28 mouse cellular contexts compared by ENCODE assay signal in genomic region chr9:113650787-113651186, GRCm38 (mm10).
"Had no signal": no experiment of that assay in that cellular context is flagged by ENCODE, and none has a peak within 500 bp of the region (broad histone marks: within the 10 kb centered on the region; RNA-seq: fewer than 3 reads in every experiment).

No protein-coding gene starts in this region.

- DNase-seq: gastrocnemius, adult 2 months; gastrocnemius, postnatal 10 days; gastrocnemius, postnatal 25 days; heart, adult 2 months; heart, postnatal 10 days; heart, postnatal 4 days; kidney, adult 18-20 months; kidney, adult 8-10 months; kidney, postnatal 10 days; kidney, postnatal 25 days; kidney, postnatal 4 days; liver; liver, embryonic 13.5 days; liver, postnatal 0 days had no signal

- ATAC-seq: hindbrain, embryonic 16.5 days; inflammation-experienced regulatory T-cells, adult 6 months; intestine, embryonic 15.5 days; intestine, postnatal 0 days; liver, postnatal 0 days had no signal

- H3K27me3 ChIP-seq: heart, embryonic 12.5 days; hindbrain, embryonic 12.5 days; intestine, embryonic 15.5 days; limb, embryonic 12.5 days; liver, embryonic 13.5 days; liver, embryonic 15.5 days had no signal

- H3K4me3 ChIP-seq: gastrocnemius, adult 2 months; heart, adult 2 months; heart, embryonic 10.5 days; heart, embryonic 12.5 days; hindbrain, embryonic 10.5 days; hindbrain, embryonic 12.5 days; intestine, embryonic 15.5 days; layer of hippocampus, adult 2 months; left cerebral cortex, adult 2 months; limb, embryonic 10.5 days; limb, embryonic 12.5 days; liver, embryonic 13.5 days; liver, embryonic 15.5 days had no signal

- H3K9ac ChIP-seq: heart, embryonic 12.5 days; hindbrain, embryonic 12.5 days; hindbrain, embryonic 14.5 days; intestine, embryonic 15.5 days; limb, embryonic 12.5 days; liver, embryonic 13.5 days; liver, embryonic 15.5 days; liver, postnatal 0 days had no signal

- H3K9me3 ChIP-seq: heart, embryonic 10.5 days; heart, embryonic 12.5 days; hindbrain, embryonic 10.5 days; hindbrain, embryonic 12.5 days; intestine, embryonic 15.5 days; limb, embryonic 10.5 days; limb, embryonic 12.5 days; liver, embryonic 13.5 days; liver, embryonic 15.5 days had no signal

- H3K4me2 ChIP-seq: heart, embryonic 12.5 days; hindbrain, embryonic 12.5 days; hindbrain, embryonic 14.5 days; intestine, embryonic 15.5 days; limb, embryonic 12.5 days; liver, embryonic 13.5 days; liver, embryonic 15.5 days had no signal

- H3K27ac ChIP-seq: gastrocnemius, adult 2 months; heart, adult 2 months; heart, embryonic 10.5 days; hindbrain, embryonic 10.5 days; hindbrain, embryonic 12.5 days; hindbrain, embryonic 14.5 days; intestine, embryonic 15.5 days; layer of hippocampus, adult 2 months; left cerebral cortex, adult 2 months; limb, embryonic 10.5 days; limb, embryonic 12.5 days; liver, embryonic 13.5 days; liver, embryonic 15.5 days had no signal

- H3K4me1 ChIP-seq: heart, embryonic 10.5 days; heart, embryonic 12.5 days; hindbrain, embryonic 10.5 days; hindbrain, embryonic 12.5 days; intestine, embryonic 15.5 days; limb, embryonic 12.5 days; liver, embryonic 13.5 days; liver, embryonic 15.5 days had no signal
